In the genomic region with DNA sequence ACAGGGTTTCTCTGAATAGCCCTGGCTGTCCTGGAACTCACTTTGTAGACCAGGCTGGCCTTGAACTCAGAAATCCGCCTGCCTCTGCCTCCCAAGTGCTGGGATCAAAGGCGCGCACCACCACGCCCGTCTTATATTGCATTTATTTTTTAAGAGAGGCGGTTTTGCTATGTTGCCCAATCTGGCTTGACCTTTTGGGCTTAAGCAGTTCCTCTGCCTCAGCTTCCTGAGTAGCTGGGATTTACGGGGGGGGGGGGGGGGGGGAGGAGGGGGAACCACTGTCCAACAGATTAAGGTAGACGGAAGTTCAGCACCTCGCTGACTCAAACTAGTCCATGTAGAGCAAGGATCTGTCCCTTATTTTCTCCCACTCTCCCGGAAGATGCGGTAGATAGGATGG, we compare ENCODE assay signal across 19 mouse cellular contexts. TPM values are rescaled to one million over a fixed set of nuclear protein-coding genes. Genes with fewer than 3 reads are reported as not detected.
A peak's percentile ranks its signal among the peaks of the same experiment; 100 is the strongest.
DNase-seq lines count a peak whose midpoint lies in the region; ATAC-seq and TF ChIP-seq lines count a peak whose summit lies in the region.
"Had no signal": no experiment of that assay in that cellular context is flagged by ENCODE, and none has a peak within 500 bp of the region (broad histone marks: within the 10 kb centered on the region; RNA-seq: fewer than 3 reads in every experiment).

No protein-coding gene starts in this region.

- 82% methylated on average over 11 of the region's 11 CpGs for WGBS in stomach, embryonic 15.5 days

- 0 out of 2 replicates have a peak, but pooled peaks cover 8% of the 10 kb centered on the region for H3K4me1 ChIP-seq in stomach, embryonic 15.5 days
- H3K4me1 ChIP-seq: forebrain, embryonic 12.5 days; hindbrain, embryonic 12.5 days had no signal

- peak; percentile 65 for ATAC-seq in megakaryocyte, adult 5-6 weeks (ENCODE audit: poor library complexity, severe bottlenecking)
- no peak for ATAC-seq in stomach, embryonic 15.5 days (ENCODE audit: insufficient read depth, low FRiP score, low read depth)
- ATAC-seq in megakaryocyte-erythroid progenitor cell, adult 5-6 weeks (replicated peaks; ENCODE audit: low FRiP score, low TSS enrichment, poor library complexity, severe bottlenecking): no peak

- intact Hi-C loops in gastrocnemius, adult 2 months (cut with DNase I): no loop called here
- intact Hi-C loops in left cerebral cortex, postnatal 25 days (cut with DNase I): no loop called here

- peak overlapping the region; percentile 59 for H3K4me3 ChIP-seq in gastrocnemius, adult 2 months
- H3K4me3 ChIP-seq in stomach, embryonic 15.5 days (replicated peaks): no peak overlapping the region
- H3K4me3 ChIP-seq: embryonic facial prominence, embryonic 13.5 days; forebrain, embryonic 12.5 days; hindbrain, embryonic 12.5 days had no signal

- no peak overlapping the region for H3K4me2 ChIP-seq in stomach, embryonic 15.5 days
- H3K4me2 ChIP-seq: embryonic facial prominence, embryonic 13.5 days; forebrain, embryonic 12.5 days; hindbrain, embryonic 12.5 days had no signal

- no peak overlapping the region for H3K9ac ChIP-seq in stomach, embryonic 15.5 days
- H3K9ac ChIP-seq: embryonic facial prominence, embryonic 13.5 days; forebrain, embryonic 12.5 days; hindbrain, embryonic 12.5 days had no signal

- DNase-seq in gastrocnemius, adult 2 months: no peak
- DNase-seq in gastrocnemius, postnatal 4 days (ENCODE audit: low spot score in 2 of 2): no peak
- peak; percentile 69 for DNase-seq in 416B (ENCODE audit: low read depth)
- no peak for DNase-seq in cerebellum, postnatal 10 days
- DNase-seq in left cerebral cortex, postnatal 25 days (ENCODE audit: low spot score in 2 of 2): no peak
- DNase-seq: adrenal gland, postnatal 10 days; cerebellum, adult 11-12 months; cerebellum, adult 9-10 months; cerebellum, postnatal 36 days; gastrocnemius, postnatal 10 days; heart, postnatal 10 days; heart, postnatal 4 days had no signal

- H3K9me3 ChIP-seq in stomach, embryonic 15.5 days: no peaks in the 10 kb centered on the region
- H3K9me3 ChIP-seq: embryonic facial prominence, embryonic 13.5 days; forebrain, embryonic 12.5 days; hindbrain, embryonic 12.5 days had no signal

- peak overlapping the region; percentile 93 for H3K27ac ChIP-seq in gastrocnemius, adult 2 months
- H3K27ac ChIP-seq in stomach, embryonic 15.5 days: peak overlapping the region; percentile 70
- H3K27ac ChIP-seq: embryonic facial prominence, embryonic 13.5 days; forebrain, embryonic 12.5 days; hindbrain, embryonic 12.5 days had no signal

- no peak for TF ChIP-seq CTCF in gastrocnemius, adult 2 months (IDR thresholded peaks at IDR 0.05)

- H3K36me3 ChIP-seq in stomach, embryonic 15.5 days: no peaks in the 10 kb centered on the region
- H3K36me3 ChIP-seq: embryonic facial prominence, embryonic 13.5 days; forebrain, embryonic 12.5 days; hindbrain, embryonic 12.5 days had no signal

- no peaks in the 10 kb centered on the region for H3K27me3 ChIP-seq in stomach, embryonic 15.5 days (replicated peaks)
- H3K27me3 ChIP-seq: embryonic facial prominence, embryonic 13.5 days; forebrain, embryonic 12.5 days had no signal

RNA-seq across cellular contexts. Expression of a gene that starts 8.7 kb away (rescaled TPM):
- 100 to 1,000 TPM; 730 to 837 TPM for total RNA-seq in gastrocnemius, adult 2 months (2021)
- total RNA-seq in gastrocnemius, postnatal 4 days (2021): 100 to 1,000 TPM; 457 to 468 TPM
- total RNA-seq in megakaryocyte, adult 5-6 weeks (2015): 2,144 and 2,167 TPM in 2 replicates
- total RNA-seq in megakaryocyte, adult 5-6 weeks (2017): 2,372 and 2,545 TPM in 2 replicates
- polyA plus RNA-seq in stomach, embryonic 15.5 days (2015; fragmentation: Nextera tagmentation; extraction: Ambion mirVana): 142 and 155 TPM in 2 replicates
- total RNA-seq in left cerebral cortex, postnatal 25 days (2021): 1,000 to 10,000 TPM; 1,491 to 1,558 TPM
- total RNA-seq in megakaryocyte-erythroid progenitor cell, adult 5-6 weeks (2014; fragmentation: Nextera tagmentation): 82.8 and 89.3 TPM in 2 replicates
- 84.3 and 86.1 TPM in 2 replicates for total RNA-seq in megakaryocyte-erythroid progenitor cell, adult 5-6 weeks (2017)

RNA-seq across cellular contexts. Expression of a gene that starts 49.7 kb away (rescaled TPM):
- under 1 TPM; 0.23 to 0.64 TPM for total RNA-seq in gastrocnemius, adult 2 months (2021)
- 1 to 10 TPM; 3.8 to 4.3 TPM for total RNA-seq in gastrocnemius, postnatal 4 days (2021)
- 0.25 TPM in 1 of 2 replicates, not detected in the other for total RNA-seq in megakaryocyte, adult 5-6 weeks (2015)
- 0.15 and 0.16 TPM in 2 replicates for total RNA-seq in megakaryocyte, adult 5-6 weeks (2017)
- polyA plus RNA-seq in stomach, embryonic 15.5 days (2015; fragmentation: Nextera tagmentation; extraction: Ambion mirVana): 2.2 and 2.3 TPM in 2 replicates
- 1 to 10 TPM; 1.6 to 1.8 TPM for total RNA-seq in left cerebral cortex, postnatal 25 days (2021)
- 0.40 and 5.4 TPM in 2 replicates for total RNA-seq in megakaryocyte-erythroid progenitor cell, adult 5-6 weeks (2014; fragmentation: Nextera tagmentation)
- total RNA-seq in megakaryocyte-erythroid progenitor cell, adult 5-6 weeks (2017): 0.11 TPM in 1 of 2 replicates, not detected in the other
- total RNA-seq: MEL had no signal

Comparison
In these comparisons a context has a peak if more than half of its experiments do, and no peak if none do; other contexts are left out.
1. RNA of a gene that starts 8.7 kb away (total RNA-seq): 2,144 to 2,545 TPM in megakaryocyte, adult 5-6 weeks, 1,491 to 1,558 TPM in left cerebral cortex, postnatal 25 days, 730 to 837 TPM in gastrocnemius, adult 2 months and 457 to 468 TPM in gastrocnemius, postnatal 4 days; 82.8 to 89.3 TPM in megakaryocyte-erythroid progenitor cell, adult 5-6 weeks; every median in the first group is over 4 times any median in the second.